Mouse (Mus musculus) brain, adult 2 months (tissue): ENCODE results near the gene Kri1.
A peak's percentile ranks its signal among the peaks of the same experiment; 100 is the strongest.
"Not testable (repeated sequence)": the region's sequence is repeated elsewhere in the genome, so short reads cannot be mapped to it uniquely, and the experiment has no call there.

ENCODE experiments used
- DNase-seq: peaks from one replicate; pipeline ENCODE4 v3.0.0; 2011; ENCODE audit warnings: low read depth, low spot score

Gene Kri1

DNA sequence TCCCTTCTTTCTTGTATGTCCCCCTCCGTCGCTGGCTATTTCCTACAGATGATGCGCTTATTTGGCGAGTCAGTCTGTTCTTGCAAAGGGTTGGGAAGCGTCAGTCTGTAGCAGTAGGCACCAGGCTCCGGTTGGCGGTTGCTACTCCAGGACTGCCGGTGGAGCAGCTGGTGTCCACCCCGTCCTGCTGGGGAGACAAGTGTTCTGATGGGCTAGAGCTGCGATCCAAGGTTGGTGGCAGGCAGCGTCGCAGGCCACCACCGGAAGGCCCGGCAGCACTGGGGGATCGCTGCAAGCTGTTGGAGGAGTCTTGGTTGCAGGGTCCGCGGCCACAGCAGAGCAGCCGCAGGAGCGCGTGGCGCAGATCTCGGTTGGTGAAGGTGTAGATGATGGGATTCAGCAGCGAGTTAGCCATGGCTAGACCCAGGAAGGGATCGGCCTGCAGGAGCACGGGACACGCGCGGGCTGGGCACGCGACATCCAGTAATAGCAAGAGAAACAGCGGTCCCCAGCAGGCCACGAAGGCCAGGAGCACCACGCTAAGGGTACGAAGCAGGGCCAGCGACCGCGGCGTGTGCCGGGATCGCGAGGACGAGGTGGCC is 43.8 kb downstream of the Kri1 start:
- DNase-seq = peak; percentile 95

DNA sequence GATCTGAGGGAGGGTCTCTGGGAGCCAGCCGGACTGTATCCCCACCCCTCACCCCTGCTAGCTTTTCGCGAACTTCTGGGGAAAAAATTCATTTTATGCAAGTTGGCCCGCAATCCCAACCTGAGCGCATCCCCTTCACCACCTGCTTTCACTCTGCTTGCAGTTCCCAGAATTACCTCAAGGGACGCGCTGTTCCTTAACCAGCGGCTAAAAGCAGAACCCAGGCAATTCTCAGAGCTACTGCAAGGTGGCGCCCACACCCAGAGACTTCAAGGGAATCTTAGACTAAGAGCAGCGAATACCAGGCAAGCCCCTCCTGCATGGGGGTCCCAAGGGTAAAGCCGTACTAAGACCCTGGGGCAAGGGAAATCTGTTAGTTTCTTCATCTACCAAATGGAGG is 46.4 kb downstream of the Kri1 start:
- peak; percentile 97 for DNase-seq

DNA sequence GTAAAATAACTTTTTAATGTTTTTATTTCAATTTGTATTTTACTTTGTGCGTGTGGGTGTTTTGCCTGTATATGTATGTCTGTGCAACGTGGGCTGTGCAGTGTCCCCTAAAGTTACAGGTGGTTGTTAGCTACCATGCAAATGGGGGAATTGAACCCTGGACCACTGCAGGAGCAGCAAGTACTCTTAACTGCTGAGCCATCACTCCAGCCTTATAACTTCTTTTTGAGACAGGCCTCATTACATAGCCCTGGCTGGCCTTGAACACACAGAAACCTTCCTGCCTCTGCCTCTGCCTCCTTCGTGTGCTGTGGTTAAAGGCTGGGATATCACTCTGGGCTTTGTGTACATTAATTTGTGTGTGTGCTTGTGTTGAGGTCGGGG is 48.3 kb downstream of the Kri1 start:
- DNase-seq = no peak

DNA sequence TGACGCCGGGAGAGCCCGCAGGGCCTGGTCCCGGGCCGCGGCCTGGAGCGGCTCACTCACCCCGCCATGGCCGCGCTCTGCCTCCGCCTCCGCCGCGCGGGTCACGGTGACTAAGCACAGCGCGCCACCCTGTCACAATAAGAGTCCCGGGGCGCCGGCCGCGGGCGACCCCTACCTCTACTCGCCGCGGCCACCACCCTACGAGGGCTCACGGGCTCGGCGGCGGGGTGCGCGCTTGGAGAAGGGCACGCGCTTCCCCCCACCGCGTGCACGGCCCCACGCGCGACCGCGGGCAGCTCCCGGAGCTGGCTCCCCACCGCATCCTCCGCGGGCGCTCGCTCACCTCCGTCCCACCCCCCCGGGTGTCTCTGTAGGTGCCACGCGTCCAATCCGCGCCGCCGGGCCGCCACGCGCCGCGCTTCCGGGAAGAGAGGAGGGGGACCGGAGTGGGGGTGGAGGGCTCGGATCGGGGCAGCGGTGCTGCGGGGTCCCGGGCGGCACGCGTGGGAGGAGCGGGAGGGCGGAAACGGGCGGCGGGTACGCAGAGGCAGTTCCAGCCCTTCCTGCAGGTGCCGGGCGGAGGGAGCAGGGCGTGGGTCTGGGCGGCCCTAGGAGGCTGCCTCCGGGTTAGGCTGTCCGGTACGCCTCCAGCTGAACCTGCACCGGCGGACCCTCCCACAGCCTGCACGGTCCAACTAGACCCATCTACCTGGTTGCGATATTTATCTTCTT is 48.9 kb downstream of the Kri1 start, which contains the start of gene Keap1:
TSS of gene Keap1 (minus strand) at position 629 of the 732 bp plus-strand sequence.
- DNase-seq = peak; percentile 84

DNA sequence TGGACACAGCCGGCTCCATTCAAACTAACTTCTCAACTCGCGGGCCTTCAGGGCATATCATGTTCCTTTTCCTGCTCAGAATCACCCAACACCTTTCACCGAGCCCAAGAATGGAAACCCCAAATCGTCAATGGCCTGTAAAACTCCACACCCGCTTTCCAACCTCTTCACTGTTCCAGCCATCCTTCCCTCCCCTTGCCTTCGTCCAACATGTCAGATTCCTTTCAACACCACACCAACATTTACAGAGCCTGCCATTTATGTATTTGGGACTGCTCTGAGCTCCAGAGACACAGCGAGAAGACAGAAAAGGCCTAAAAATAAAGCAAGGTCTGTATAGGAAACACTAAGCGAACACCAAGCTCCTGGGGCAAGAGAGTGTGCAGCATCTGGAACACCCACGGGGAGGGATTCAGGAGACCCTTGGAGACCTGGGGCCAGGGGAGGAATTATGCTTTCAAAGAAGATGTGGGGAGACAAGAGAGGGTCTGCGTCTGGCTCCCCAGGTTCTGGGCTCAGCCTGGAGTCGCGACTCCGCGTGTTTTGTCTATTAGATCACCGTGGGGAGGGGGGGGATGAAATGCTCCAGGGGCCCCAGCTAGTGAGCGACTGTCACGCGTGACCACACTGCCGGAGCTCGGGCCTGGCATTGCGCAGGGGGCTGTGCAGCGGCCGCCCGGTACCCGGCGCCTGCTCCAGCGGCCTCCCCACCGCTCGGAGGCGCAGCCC is 49.6 kb downstream of the Kri1 start:
- peak; percentile 43 for DNase-seq

DNA sequence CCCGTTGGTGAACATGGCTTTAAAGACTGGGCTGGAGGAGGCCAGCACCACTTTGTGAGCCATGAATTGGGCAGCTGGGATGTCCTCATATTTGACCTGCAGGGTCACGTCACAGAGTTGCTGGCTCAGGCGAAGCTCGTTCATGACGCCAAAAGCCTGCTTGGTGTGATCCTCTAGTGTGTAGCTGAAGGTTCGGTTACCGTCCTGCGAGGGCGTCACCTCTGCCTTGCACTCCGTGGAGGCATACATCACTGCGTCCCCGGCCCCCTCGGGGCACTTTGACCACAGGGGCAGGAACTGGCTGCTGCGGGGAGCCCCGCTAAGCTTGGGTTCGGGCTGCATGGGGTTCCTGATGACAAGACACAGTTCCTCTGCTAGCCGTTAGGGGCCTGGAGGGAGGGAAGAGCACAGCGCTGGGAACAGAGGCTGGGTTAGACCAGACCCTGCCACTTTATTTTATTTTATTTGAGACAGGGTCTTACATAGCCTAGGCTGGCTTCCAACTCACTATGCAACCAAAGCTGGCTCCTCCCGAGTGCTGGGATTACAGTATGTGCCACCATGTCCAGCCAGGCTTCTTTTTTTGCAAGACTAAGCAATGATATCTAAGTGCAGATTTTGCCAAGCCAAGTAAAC is 50.3 kb downstream of the Kri1 start:
- DNase-seq = peak; percentile 65

DNA sequence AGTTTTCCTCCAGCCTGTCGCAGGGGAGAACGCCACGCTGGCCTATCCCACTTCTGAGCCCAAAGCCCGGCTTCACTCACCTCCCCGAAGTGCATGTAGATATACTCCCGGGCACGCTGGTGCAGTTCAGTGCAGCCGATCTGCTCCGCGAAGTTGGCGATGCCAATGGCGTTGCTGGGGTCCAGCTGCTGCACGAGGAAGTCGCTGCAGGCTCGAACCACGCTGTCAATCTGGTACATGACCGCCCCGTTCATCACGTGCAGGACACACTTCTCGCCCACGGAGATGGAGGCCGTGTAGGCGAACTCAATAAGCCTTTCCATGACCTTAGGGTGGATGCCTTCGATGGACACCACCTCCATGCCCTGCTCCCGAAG is 50.8 kb downstream of the Kri1 start:
- no peak for DNase-seq

DNA sequence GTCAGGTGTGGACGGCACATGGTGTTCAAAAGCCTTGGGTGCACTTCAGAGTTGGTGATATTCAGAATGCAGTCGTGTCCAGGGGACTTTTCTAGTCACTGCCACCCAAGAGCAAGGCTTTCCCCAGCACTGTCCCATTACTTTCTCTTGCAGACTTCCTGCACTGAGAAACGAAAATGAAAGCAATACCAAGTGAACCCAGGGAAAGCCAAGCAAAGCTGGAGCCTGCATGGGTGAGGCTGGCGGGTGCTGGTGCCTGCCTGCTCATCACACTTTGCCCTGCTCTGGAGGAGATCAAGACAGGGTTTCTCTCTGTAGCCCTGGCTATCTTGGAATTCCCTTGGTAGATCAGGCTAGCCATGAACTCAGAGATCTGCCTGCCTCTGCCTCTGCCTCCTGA is 52.4 kb downstream of the Kri1 start:
- no peak for DNase-seq

DNA sequence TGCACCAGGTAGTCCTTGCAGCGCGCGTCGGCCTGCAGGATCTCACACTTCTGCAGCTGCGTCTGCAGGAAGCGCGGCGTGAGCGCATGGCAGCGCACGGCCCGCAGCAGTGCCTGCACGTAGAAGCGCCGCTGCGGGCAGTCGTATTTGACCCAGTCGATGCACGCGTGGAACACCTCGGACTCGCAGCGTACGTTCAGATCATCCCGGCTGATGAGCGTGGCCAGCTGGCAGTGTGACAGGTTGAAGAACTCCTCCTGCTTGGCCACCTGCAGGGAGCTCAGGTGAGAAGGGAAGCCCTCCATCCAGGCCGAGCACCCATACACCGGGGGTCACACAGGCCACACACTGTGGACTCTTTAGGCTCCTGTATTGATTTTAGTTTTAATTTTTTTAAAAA is 54.0 kb downstream of the Kri1 start:
- DNase-seq = no peak

DNA sequence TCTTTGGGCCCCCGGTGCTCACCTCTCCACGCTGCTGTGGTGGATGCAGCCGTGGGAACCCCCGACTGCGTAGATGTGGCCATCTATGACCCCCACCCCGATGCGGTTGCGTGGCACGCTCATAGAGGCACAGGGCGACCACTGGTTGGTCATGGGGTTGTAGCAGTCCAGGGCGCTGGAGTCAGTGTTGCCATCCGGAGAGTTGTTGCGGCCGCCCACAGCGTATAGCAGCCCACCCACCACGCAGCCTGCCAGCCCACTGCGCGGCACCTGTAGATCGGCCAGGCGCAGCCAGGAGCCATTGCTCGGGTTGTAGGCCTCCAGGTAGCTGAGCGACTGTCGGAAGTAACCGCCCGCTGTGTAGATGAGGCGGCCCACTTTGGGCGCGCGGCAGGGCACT is 54.4 kb downstream of the Kri1 start:
- no peak for DNase-seq

DNA sequence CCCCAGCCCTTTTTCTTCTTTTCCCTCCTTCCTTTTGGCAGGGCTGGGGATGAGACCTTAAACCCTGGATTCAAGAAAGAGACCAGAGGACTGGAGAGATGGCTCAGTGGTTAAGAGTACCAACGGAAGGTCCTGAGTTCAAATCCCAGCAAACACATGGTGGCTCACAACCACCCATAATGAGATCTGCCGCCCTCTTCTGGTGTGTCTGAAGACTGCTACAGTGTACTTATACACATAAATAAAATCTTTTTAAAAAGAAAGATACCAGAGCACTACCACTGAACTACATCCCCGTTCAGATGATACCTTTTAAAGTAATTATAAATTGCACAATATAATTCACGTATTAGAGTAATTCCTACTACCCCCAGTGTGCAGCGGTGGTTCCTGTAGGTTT is 54.9 kb downstream of the Kri1 start:
- DNase-seq = no peak

DNA sequence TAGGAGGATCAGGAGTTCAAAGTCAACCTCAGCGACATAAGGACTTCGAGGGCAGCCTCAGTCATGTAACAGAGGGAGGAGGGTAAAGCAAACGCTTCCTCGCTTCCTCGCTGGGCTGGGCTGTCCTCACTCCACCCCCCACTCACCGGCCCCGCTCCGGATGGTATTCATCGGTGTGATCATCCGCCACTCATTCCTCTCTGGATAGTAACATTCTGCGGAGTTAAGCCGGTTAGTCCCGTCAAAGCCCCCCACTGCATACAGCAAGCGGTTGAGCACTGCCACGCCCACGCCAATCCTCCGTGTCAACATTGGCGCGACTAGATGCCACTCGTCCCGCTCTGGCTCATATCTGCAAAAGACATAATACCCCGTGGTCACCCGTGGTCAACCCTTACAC is 56.2 kb downstream of the Kri1 start:
- DNase-seq = no peak

DNA sequence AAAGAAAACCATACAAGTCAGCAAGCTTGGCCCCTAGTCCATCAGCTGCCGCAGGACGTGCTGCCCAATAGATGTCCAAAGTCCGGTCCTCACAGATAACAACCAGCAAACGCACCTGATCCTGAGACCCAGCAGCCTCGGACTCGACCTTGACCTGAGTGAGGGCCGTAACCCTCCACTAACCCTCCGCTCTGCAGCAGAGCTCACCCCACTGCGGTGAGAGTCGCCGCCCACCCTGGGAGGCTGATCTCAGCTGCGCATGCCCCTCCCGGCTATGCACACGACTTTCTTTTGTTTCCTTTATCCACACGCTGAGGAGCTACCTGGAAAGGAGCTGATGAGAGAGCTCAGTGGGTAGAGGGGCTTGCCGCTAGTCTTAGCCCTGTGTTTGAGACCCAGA is 60.4 kb downstream of the Kri1 start:
- DNase-seq = peak; percentile 49

DNA sequence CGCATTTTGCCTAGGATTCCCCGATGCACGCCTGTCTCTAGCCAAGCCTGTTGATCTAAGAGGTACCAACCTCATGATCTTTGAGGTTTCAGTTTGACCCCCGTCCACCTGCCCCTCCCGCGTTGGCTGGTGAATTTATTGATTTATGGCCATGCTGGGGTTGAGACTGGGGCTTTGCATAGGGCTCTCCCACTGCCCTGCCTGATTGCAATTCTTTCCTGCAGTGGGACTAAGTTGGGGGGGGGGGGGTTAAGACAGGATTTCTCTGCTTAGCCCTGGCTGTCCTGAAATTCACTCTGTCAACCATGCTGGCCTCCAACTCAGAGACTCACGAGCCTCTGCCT is 62.4 kb downstream of the Kri1 start:
- no peak for DNase-seq

DNA sequence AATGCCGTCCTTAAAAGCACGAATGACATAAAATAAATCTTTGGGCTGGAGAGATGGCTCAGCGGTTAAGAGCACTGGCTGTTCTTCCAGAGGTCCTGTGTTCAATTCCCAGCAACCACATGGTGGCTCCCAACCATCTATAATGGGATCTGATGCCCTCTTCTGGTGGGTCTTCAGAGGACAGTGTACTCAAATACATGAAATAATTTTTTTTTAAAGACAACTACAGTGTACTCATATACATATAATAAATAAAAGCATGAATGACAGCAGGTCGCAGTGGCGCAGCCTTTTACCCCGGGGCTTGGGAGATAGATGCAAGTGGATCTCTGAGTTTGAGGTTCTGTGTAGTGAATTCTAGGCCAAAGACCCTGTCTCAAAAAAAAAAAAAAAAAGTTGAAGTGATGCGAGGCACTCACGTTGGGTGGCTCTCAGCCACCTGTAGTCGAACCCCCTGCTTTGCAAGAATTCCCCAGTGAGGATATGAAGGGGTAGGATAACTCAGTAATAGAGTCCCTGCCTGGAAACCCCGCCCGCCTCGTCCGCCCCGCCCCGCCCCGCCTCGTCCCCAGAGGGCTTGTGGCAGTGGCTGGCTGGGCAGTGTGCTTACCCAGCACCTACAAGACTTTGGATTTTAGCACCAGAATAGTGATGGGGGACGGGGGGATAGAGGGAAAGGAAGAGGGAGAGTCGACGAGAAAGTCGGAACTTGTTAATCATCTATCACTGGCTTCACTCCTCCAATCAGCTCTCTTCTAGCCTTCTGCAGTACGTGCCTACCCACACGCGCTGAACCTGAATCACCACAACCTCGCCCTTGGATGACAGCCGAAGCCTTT is 63.0 kb downstream of the Kri1 start:
- peak; percentile 70 for DNase-seq

DNA sequence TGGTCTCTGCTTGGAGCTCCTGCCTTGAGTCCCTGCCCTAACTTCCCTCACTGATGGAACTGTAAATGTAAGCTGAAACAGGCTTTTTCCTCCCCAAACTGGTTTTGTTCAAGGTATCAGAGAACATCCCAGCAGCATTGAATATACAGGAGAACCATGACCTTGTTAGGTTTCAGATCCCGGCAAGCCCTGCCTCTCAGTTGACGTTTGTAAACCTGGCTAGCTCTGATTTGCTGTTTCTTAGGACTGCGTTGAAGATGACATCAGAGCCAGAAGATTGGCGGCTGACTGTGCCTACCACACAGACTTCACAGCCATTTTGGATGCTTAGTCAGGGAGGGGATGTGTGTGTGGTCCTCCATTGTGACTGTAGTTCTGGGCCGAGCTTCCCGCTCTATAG is 63.9 kb downstream of the Kri1 start:
- no peak for DNase-seq

DNA sequence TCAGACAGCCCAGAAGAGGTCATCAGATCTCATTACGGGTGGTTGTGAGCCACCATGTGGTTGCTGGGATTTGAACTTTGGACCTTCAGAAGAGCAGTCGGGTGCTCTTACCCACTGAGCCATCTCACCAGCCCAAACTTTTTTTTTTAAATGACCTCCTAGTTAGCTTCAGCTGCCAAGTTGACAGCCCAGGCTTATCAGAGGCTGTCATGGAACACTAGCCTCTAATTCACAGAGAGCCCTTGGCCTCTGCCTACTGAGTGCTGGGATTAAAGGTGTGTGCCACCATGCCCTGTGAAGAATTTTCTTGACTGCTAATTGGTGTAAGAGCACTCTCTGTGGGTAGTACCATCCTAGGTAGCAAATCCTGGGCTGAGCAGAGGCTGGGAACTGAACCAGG is 64.3 kb downstream of the Kri1 start:
- not testable (repeated sequence) for DNase-seq
